Mouse (Mus musculus) left cerebral cortex, postnatal 4 days (tissue): ENCODE results near the gene Hnf1b. TPM values are rescaled to one million over a fixed set of nuclear protein-coding genes. Genes with fewer than 3 reads are reported as not detected.

Source experiments
- DNase-seq: peaks from one replicate; pipeline ENCODE4 v3.0.0-alpha.2; 2022
- intact Hi-C: fragments of 180-260 bp; cut with DNase I; formaldehyde crosslinking; loops from one replicate; pipeline ENCODE4 v1.15.1; 2025
- total RNA-seq, 2 experiments: library from RNA; stranded (reverse); gene quantifications; 2 replicates each; pipeline ENCODE4 v1.2.3; 2021

Gene Hnf1b
- total RNA-seq, 2 experiments from 2014 or later: not detected

GRCm38 (mm10) chr11:83893325-83893724 lies 43.5 kb downstream of the Hnf1b start:
- intact Hi-C loops: no loop called here
- DNase-seq: no peak

- intact Hi-C loops: no loop called here
- DNase-seq: no peak
These were observed 46.9 kb downstream of the Hnf1b start for GRCm38 (mm10) chr11:83896430-83897410.

GRCm38 (mm10) chr11:83897569-83897968 lies 47.7 kb downstream of the Hnf1b start:
- DNase-seq: no peak
- intact Hi-C loops: no loop called here

- intact Hi-C loops: no loop called here
These were observed 52.9 kb downstream of the Hnf1b start for GRCm38 (mm10) chr11:83902812-83903211.

GRCm38 (mm10) chr11:83905756-83906155 lies 55.9 kb downstream of the Hnf1b start:
- intact Hi-C loops: no loop called here
- no peak for DNase-seq

More at GRCm38 (mm10) chr11:83902812-83903211, 52.9 kb downstream of the Hnf1b start:
- DNase-seq: no peak

- intact Hi-C loops: no loop called here
- no peak for DNase-seq
These were observed 58.5 kb downstream of the Hnf1b start for GRCm38 (mm10) chr11:83908376-83908775.

GRCm38 (mm10) chr11:83913824-83914311 lies 64.0 kb downstream of the Hnf1b start:
- no peak for DNase-seq
- intact Hi-C loops: no loop called here

- no peak for DNase-seq
- intact Hi-C loops: no loop called here
These were observed 64.6 kb downstream of the Hnf1b start for GRCm38 (mm10) chr11:83914501-83914900.

- intact Hi-C loops: no loop called here
- DNase-seq: no peak
These were observed 72.7 kb downstream of the Hnf1b start for GRCm38 (mm10) chr11:83922600-83922999.

- intact Hi-C loops: no loop called here
- peak; percentile 3 for DNase-seq
These were observed 77.2 kb downstream of the Hnf1b start for GRCm38 (mm10) chr11:83927097-83927496.

GRCm38 (mm10) chr11:83932506-83933106 lies 82.7 kb downstream of the Hnf1b start:
- intact Hi-C loops: no loop called here

GRCm38 (mm10) chr11:83933376-83933775 lies 83.5 kb downstream of the Hnf1b start:
- no peak for DNase-seq
- intact Hi-C loops: no loop called here

More at GRCm38 (mm10) chr11:83932506-83933106, 82.7 kb downstream of the Hnf1b start:
- no peak for DNase-seq

GRCm38 (mm10) chr11:83935986-83936665 lies 86.3 kb downstream of the Hnf1b start:
- intact Hi-C loops: no loop called here
- DNase-seq: peak; percentile 83

GRCm38 (mm10) chr11:83938556-83938955 lies 88.7 kb downstream of the Hnf1b start:
- no peak for DNase-seq
- intact Hi-C loops: no loop called here

- intact Hi-C loops: loop anchor here (5.0 kb wide), 1 partner anchor 155 kb away; no protein-coding TSS in a partner anchor
- peak; percentile 90 for DNase-seq
These were observed 92.3 kb downstream of the Hnf1b start, which contains the start of gene Ddx52 for GRCm38 (mm10) chr11:83941950-83942840. Gene Ddx52, plus strand, starts transcription at chr11:83942062.

Other genes starting within 250 kb of the Hnf1b start
- not detected for gene Rpl9-ps1, start 204.4 kb upstream of the Hnf1b start, total RNA-seq
- gene Ccl3, start 200.7 kb upstream of the Hnf1b start, total RNA-seq: under 1 TPM in 1 of 2 experiments, not detected in 1; 0.64 TPM
- gene Ccl4, start 187.5 kb upstream of the Hnf1b start, total RNA-seq: not detected
- gene Wfdc17, start 146.1 kb upstream of the Hnf1b start, total RNA-seq: not detected
- not detected for gene Wfdc18, start 141.0 kb upstream of the Hnf1b start, total RNA-seq
- not detected for gene Wfdc21, start 103.1 kb upstream of the Hnf1b start, total RNA-seq
- 10 to 100 TPM; 27.3 to 28.3 TPM for gene Heatr6, start 96.4 kb upstream of the Hnf1b start, total RNA-seq
- 10 to 100 TPM; 13.3 to 15.2 TPM for gene Ddx52, start 92.0 kb downstream of the Hnf1b start, total RNA-seq
- 10 to 100 TPM; 58.9 to 63.6 TPM for gene Synrg, start 114.4 kb downstream of the Hnf1b start, total RNA-seq
- gene Dusp14, start 219.2 kb downstream of the Hnf1b start, total RNA-seq: 1 to 10 TPM; 6.3 to 7.1 TPM